Mouse (Mus musculus) neural tube, embryonic 13.5 days (tissue): ENCODE data around the gene Fndc4. TPM values are rescaled to one million over a fixed set of nuclear protein-coding genes. Genes with fewer than 3 reads are reported as not detected.
A peak's percentile ranks its signal among the peaks of the same experiment; 100 is the strongest.

Experiments
- ATAC-seq: fragments of 200-750 bp; cut with Nextera tagmentation; 2 replicates; pipeline ENCODE4 v1.8.0; 2017; ENCODE audit warnings: low read depth, mild to moderate bottlenecking, moderate TSS enrichment, moderate library complexity
- H3K27ac ChIP-seq: fragments of 300-500 bp; sonication (generic); replicated peaks from 2 replicates; pipeline ENCODE4 v1.5.1; 2015; ENCODE audit warnings: moderate library complexity, mild to moderate bottlenecking, inconsistent platforms
- H3K27me3 ChIP-seq: fragments of 300-500 bp; sonication (generic); 2 replicates; pipeline ENCODE4 v1.6.1; 2015; ENCODE audit warnings: mild to moderate bottlenecking, inconsistent platforms
- H3K36me3 ChIP-seq: fragments of 300-500 bp; sonication (generic); 2 replicates; pipeline ENCODE4 v1.6.1; 2015; ENCODE audit warnings: mild to moderate bottlenecking, inconsistent platforms
- H3K4me1 ChIP-seq: fragments of 300-500 bp; sonication (generic); replicated peaks from 2 replicates; pipeline ENCODE4 v1.6.1; 2015; ENCODE audit warnings: inconsistent platforms
- H3K4me2 ChIP-seq: fragments of 300-500 bp; sonication (generic); 2 replicates; pipeline ENCODE4 v1.6.1; 2015; ENCODE audit warnings: inconsistent platforms, mild to moderate bottlenecking, moderate library complexity
- H3K4me3 ChIP-seq: fragments of 300-500 bp; sonication (generic); 2 replicates; pipeline ENCODE4 v1.5.1; 2015; ENCODE audit warnings: mild to moderate bottlenecking, inconsistent platforms
- H3K9ac ChIP-seq: fragments of 300-500 bp; sonication (generic); 2 replicates; pipeline ENCODE4 v1.6.1; 2015; ENCODE audit warnings: moderate library complexity, mild to moderate bottlenecking, inconsistent platforms
- H3K9me3 ChIP-seq: fragments of 300-500 bp; sonication (generic); 2 replicates; pipeline ENCODE4 v1.6.1; 2016; ENCODE audit warnings: inconsistent platforms
- WGBS: fragments of 180-500 bp; shearing (Covaris S2); methylation state at CpG from one replicate; pipeline ENCODE4 v1.1.7; 2015; 5-methylcytosine and 5-hydroxymethylcytosine counted together
- polyA plus RNA-seq: library from polyadenylated mRNA; unstranded; fragments of >200 nt; fragmentation: Nextera tagmentation; extraction: Ambion mirVana; gene quantifications from 2 replicates; pipeline ENCODE4 v1.2.1, GENCODE M21; 2015

Fndc4 gene
- polyA plus RNA-seq, 1 experiment from 2014 or later: 82.0 TPM

DNA sequence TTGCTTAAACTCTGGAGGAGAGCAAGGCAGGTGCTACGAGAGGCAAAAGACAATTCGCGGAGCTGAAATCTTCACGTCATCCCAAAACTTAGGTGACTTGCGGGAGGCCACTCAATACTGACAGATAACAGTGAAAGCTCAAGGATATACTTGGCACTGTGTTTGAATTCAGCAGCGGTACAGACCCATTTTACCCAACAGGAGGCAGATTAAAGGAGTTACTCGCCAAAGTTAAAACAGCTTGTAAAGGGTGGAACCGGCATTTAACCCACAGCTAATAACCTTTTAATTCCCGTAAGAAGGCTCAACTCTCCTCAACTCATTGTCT lies 4.6 kb downstream of the Fndc4 start:
- H3K9me3 ChIP-seq: no peaks in the 10 kb centered on the region
- H3K27ac ChIP-seq: peak overlapping the region; percentile 89
- 6% methylated on average over 9 of the region's 9 CpGs for whole genome bisulfite sequencing
- H3K36me3 ChIP-seq: peaks cover 27% of the 10 kb centered on the region
- no peaks in the 10 kb centered on the region for H3K27me3 ChIP-seq
- peak overlapping the region; percentile 67 for H3K9ac ChIP-seq
- peak; percentile 41 for ATAC-seq
- H3K4me3 ChIP-seq: peak overlapping the region; percentile 53
- peaks cover 43% of the 10 kb centered on the region for H3K4me1 ChIP-seq
- peak overlapping the region; percentile 84 for H3K4me2 ChIP-seq

- peak within 1 kb of the TSS; percentile 89 for H3K27ac ChIP-seq
- peak within 1 kb of the TSS; percentile 53 for H3K4me3 ChIP-seq
- peaks cover 33% of the 10 kb centered on the region for H3K36me3 ChIP-seq
- WGBS: 3% methylated on average over 45 of the region's 45 CpGs
- H3K4me2 ChIP-seq: peak within 1 kb of the TSS; percentile 84
- peak within 1 kb of the TSS; percentile 74 for H3K9ac ChIP-seq
- peaks cover 43% of the 10 kb centered on the region for H3K4me1 ChIP-seq
- H3K27me3 ChIP-seq: no peaks in the 10 kb centered on the region
- no peaks in the 10 kb centered on the region for H3K9me3 ChIP-seq
- ATAC-seq: peak; percentile 89
Measured at GRCm38 (mm10) chr5:31290521-31291360, 5.1 kb downstream of the Fndc4 start, which contains the start of gene Ift172. Gene Ift172, minus strand, starts transcription at chr5:31291116.

DNA sequence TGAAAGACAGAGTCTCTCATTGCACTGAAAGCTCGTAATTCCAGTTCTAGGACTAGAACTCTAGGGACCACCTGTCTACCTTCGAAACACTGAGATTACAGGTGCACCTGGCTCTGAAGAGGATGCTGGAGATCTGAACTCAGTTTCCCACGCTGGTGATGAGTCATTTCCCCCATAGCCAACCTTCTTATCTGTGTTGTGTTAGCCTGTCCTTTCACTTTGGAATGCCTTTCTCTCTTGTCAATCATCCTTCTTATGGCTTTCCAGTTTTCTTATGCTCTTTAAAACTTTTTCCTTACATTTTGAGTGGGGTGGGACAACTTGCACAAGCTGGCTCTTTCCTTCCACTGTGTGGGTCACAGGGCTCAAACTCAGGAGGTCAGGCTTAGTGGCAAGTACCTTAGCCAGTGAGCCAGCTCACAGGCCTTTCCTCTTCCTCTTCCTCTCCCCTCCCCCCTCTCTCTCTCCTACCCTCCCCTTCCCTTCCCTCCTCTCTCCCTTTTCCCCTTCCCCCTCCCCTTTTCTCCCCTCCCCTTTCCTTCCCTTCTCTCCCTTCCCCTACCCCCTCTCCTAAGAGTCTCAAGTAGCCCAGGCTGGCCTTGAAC lies 6.2 kb downstream of the Fndc4 start:
- peak overlapping the region; percentile 53; the same call in 1 of the 2 replicates for H3K4me3 ChIP-seq
- peaks cover 38% of the 10 kb centered on the region for H3K4me1 ChIP-seq
- no peaks in the 10 kb centered on the region for H3K27me3 ChIP-seq
- H3K4me2 ChIP-seq: peak overlapping the region; percentile 84
- no peaks in the 10 kb centered on the region for H3K9me3 ChIP-seq
- peaks cover 43% of the 10 kb centered on the region for H3K36me3 ChIP-seq
- WGBS: 87% methylated on average over 3 of the region's 3 CpGs
- peak overlapping the region; percentile 74; the same call in 1 of the 2 replicates for H3K9ac ChIP-seq
- ATAC-seq: no peak
- no peak overlapping the region for H3K27ac ChIP-seq

DNA sequence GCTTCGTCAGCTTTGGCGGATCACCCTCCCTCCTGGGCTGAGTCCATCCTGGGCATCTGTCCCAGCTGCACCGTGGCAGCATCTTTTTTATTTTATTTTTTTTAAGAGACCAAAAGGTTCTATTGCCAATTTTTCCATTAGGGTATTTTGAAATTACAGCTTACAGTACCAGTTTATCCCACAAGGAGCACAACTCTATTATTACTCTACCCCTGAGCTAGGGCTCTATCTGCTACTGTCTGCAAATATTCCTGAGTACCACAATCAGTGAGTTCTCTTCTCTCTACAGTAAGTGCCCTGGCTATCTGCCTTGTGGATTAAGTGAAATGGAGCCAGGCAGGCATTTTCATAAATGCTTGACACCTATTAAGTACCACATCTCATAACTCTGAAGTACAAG lies 7.2 kb downstream of the Fndc4 start:
- Histone ChIP-seq H3K4me3 (no peak overlapping the region), H3K9ac (no peak overlapping the region), H3K36me3 (peaks cover 48% of the 10 kb centered on the region), H3K27me3 (no peaks in the 10 kb centered on the region), H3K27ac (no peak overlapping the region), H3K4me2 (no peak overlapping the region), H3K9me3 (no peaks in the 10 kb centered on the region), H3K4me1 (peaks cover 28% of the 10 kb centered on the region)
- no peak for ATAC-seq
- whole genome bisulfite sequencing: 82% methylated on average over 3 of the region's 3 CpGs

GRCm38 (mm10) chr5:31288225-31288624 lies 7.7 kb downstream of the Fndc4 start:
- Histone ChIP-seq H3K4me3 (no peak overlapping the region), H3K9me3 (no peaks in the 10 kb centered on the region), H3K27ac (no peak overlapping the region), H3K9ac (0 out of 2 replicates have a peak overlapping the region, but pooled peaks have one; percentile 13), H3K4me2 (no peak overlapping the region), H3K27me3 (no peaks in the 10 kb centered on the region), H3K4me1 (peaks cover 23% of the 10 kb centered on the region), H3K36me3 (peaks cover 48% of the 10 kb centered on the region)
- ATAC-seq: no peak
- WGBS: 77% methylated on average over 4 of the region's 4 CpGs

- Histone ChIP-seq H3K4me2 (no peak overlapping the region), H3K9ac (no peak overlapping the region), H3K27ac (no peak overlapping the region), H3K9me3 (no peaks in the 10 kb centered on the region), H3K4me3 (no peak overlapping the region), H3K4me1 (no peaks in the 10 kb centered on the region), H3K27me3 (no peaks in the 10 kb centered on the region), H3K36me3 (peaks cover 87% of the 10 kb centered on the region)
- ATAC-seq: no peak
- whole genome bisulfite sequencing: 89% methylated on average over 20 of the region's 20 CpGs
Measured at GRCm38 (mm10) chr5:31279245-31279988, 16.5 kb downstream of the Fndc4 start.

DNA sequence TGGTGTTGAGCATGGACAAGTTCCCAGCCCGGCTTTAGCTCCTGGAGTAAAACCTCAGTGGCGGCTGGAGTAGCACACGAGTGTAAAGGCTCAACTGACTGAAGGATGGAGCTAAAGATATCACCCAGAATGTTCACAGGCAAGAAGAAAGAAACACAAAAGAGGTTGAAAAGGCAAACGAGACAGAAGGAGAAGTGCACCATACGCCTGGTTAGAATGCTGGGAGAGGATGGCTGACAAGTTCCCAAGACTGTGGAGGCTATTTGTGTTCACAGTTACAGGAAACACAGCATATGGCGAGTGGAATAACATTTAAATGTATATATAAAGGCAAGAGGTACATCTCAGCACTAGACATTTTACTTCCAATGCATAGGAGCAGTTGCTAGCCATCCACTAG lies 22.9 kb downstream of the Fndc4 start:
- 91% methylated on average over 6 of the region's 6 CpGs for WGBS
- H3K4me1 ChIP-seq: no peaks in the 10 kb centered on the region
- no peak overlapping the region for H3K4me2 ChIP-seq
- H3K4me3 ChIP-seq: no peak overlapping the region
- H3K27me3 ChIP-seq: no peaks in the 10 kb centered on the region
- H3K9me3 ChIP-seq: no peaks in the 10 kb centered on the region
- H3K9ac ChIP-seq: no peak overlapping the region
- no peak for ATAC-seq
- H3K27ac ChIP-seq: no peak overlapping the region
- H3K36me3 ChIP-seq: peaks cover 78% of the 10 kb centered on the region

GRCm38 (mm10) chr5:31267686-31268085 lies 28.2 kb downstream of the Fndc4 start:
- no peaks in the 10 kb centered on the region for H3K27me3 ChIP-seq
- no peak overlapping the region for H3K4me2 ChIP-seq
- H3K9ac ChIP-seq: no peak overlapping the region
- no peak for ATAC-seq
- H3K4me3 ChIP-seq: no peak overlapping the region
- 66% methylated on average over 6 of the region's 6 CpGs for WGBS
- no peaks in the 10 kb centered on the region for H3K9me3 ChIP-seq
- peaks cover 91% of the 10 kb centered on the region for H3K36me3 ChIP-seq
- H3K27ac ChIP-seq: no peak overlapping the region
- H3K4me1 ChIP-seq: no peaks in the 10 kb centered on the region

DNA sequence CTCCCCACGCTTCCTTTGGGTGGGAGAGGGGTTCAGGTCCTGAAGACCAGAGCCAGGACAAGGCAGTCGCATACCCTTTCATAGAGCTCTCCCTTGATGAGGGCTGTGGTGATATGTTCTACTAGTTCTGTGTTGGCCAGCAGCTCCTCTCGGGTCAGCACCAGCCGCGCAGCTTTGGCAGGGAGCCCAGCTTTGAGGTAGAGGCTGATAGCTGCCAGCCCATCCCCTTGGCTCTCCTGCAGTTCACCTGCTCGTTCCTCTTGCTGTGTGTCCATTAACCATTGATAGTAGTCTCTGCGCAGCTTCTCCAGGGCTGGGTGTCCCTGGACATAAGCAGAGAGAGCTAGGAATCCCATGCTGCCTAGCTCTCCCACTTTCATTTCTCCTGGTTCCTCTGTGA lies 29.8 kb downstream of the Fndc4 start:
- no peak overlapping the region for H3K27ac ChIP-seq
- WGBS: 94% methylated on average over 7 of the region's 7 CpGs
- no peaks in the 10 kb centered on the region for H3K9me3 ChIP-seq
- no peaks in the 10 kb centered on the region for H3K27me3 ChIP-seq
- no peak overlapping the region for H3K4me3 ChIP-seq
- H3K4me2 ChIP-seq: no peak overlapping the region
- no peaks in the 10 kb centered on the region for H3K4me1 ChIP-seq
- peaks cover 96% of the 10 kb centered on the region for H3K36me3 ChIP-seq
- ATAC-seq: no peak
- no peak overlapping the region for H3K9ac ChIP-seq

- WGBS: 93% methylated on average over 11 of the region's 11 CpGs
- H3K4me2 ChIP-seq: no peak overlapping the region
- H3K27me3 ChIP-seq: no peaks in the 10 kb centered on the region
- H3K27ac ChIP-seq: no peak overlapping the region
- H3K4me3 ChIP-seq: no peak overlapping the region
- peaks cover 91% of the 10 kb centered on the region for H3K36me3 ChIP-seq
- H3K9ac ChIP-seq: no peak overlapping the region
- H3K9me3 ChIP-seq: no peaks in the 10 kb centered on the region
- ATAC-seq: no peak
- no peaks in the 10 kb centered on the region for H3K4me1 ChIP-seq
Measured at GRCm38 (mm10) chr5:31257616-31258015, 38.3 kb downstream of the Fndc4 start.

- H3K9me3 ChIP-seq: no peaks in the 10 kb centered on the region
- no peak overlapping the region for H3K4me3 ChIP-seq
- H3K27me3 ChIP-seq: no peaks in the 10 kb centered on the region
- H3K27ac ChIP-seq: no peak overlapping the region
- ATAC-seq: no peak
- H3K4me2 ChIP-seq: no peak overlapping the region
- H3K9ac ChIP-seq: no peak overlapping the region
- WGBS: 92% methylated on average over 2 of the region's 2 CpGs
- H3K36me3 ChIP-seq: peaks cover 91% of the 10 kb centered on the region
- peaks cover 10% of the 10 kb centered on the region for H3K4me1 ChIP-seq
Measured at GRCm38 (mm10) chr5:31255971-31256370, 39.9 kb downstream of the Fndc4 start.

GRCm38 (mm10) chr5:31255381-31255780 lies 40.5 kb downstream of the Fndc4 start:
- H3K27me3 ChIP-seq: no peaks in the 10 kb centered on the region
- H3K4me3 ChIP-seq: no peak overlapping the region
- 89% methylated on average over 2 of the region's 2 CpGs for WGBS
- peaks cover 91% of the 10 kb centered on the region for H3K36me3 ChIP-seq
- peaks cover 11% of the 10 kb centered on the region for H3K4me1 ChIP-seq
- no peak overlapping the region for H3K27ac ChIP-seq
- H3K9me3 ChIP-seq: no peaks in the 10 kb centered on the region
- no peak overlapping the region for H3K4me2 ChIP-seq
- H3K9ac ChIP-seq: no peak overlapping the region
- no peak for ATAC-seq
